Mouse (Mus musculus): ENCODE measurements around the gene Golph3.

DNA sequence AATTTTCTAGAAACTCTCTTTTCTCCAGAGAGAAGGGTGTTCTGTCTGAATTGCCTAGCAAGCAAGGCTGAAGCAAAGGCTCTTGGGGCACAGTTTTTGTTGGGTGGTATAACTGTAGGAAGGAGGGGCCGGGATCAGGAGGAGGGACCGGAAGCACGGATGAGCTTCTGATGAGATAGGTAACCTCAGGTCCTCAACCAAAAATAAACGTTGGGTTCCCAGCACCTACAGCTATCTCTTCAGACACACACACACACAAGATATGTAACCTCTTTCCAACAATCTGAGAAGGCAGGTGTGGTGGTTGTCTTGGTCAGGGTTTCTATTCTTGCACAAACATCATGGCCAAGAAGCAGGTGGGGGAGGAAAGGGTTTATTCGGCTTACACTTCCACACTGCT lies 4.0 kb upstream of the Golph3 start:
- TF ChIP-seq POLR2A (IDR thresholded peaks at IDR 0.05; ENCODE audit: borderline replicate concordance, extremely low read depth, insufficient read depth, insufficient read length, poor library complexity, severe bottlenecking) (no peak), CTCF (IDR thresholded peaks at IDR 0.05; ENCODE audit: borderline replicate concordance, extremely low read depth, insufficient read depth, insufficient read length) (no peak)

Data from brain, embryonic 14.5 days (tissue).